Mouse (Mus musculus): Measurements from ENCODE around the gene Olfr1270.
"Not testable (repeated sequence)": the region's sequence is repeated elsewhere in the genome, so short reads cannot be mapped to it uniquely, and the experiment has no call there.

Olfr1270 gene

DNA sequence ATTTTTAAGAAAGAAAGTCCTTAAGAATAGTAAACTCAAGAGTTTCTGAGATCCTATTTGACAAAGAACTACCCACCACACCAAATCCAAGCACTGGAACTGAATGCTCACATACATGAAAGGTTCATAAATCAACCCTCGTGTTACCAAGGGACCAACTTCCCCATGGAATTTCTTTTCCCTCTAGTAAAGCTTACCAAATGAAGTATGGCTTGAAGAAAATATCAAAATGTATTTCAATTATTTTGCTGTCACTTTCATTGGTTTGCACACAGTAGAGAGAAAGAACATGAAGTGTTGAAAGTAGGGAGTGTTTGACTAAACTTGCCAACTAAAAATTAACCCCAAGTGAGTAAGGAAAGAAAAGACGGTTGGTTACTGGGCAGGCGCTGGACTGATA, at the start of gene Olfr1270:
Gene Olfr1270 (minus strand): TSS at position 101 of the 400 bp plus-strand sequence.
- no peak for DNase-seq (ENCODE audit: low spot score in 2 of 2)

DNA sequence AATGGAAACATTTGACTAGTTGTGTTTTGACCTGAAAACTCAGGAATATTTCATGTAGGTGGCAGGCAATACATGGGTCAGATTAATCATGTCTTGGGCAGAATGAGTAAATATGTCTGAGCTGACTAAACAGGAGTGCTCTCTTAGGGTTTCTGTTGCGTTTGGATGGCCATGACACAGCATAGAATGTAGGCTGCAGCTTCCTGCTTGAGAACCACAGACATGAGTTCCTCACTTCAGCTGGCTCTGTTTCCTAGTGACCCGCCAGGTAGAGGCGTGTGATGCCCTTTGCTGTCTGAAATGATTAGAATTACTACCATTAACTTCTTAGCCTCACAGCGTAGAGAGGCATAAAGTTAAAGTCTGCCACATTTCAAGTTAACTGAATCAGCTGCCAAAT, 46.7 kb upstream of the Olfr1270 start:
- not testable (repeated sequence) for DNase-seq (ENCODE audit: low spot score in 2 of 2)

DNA sequence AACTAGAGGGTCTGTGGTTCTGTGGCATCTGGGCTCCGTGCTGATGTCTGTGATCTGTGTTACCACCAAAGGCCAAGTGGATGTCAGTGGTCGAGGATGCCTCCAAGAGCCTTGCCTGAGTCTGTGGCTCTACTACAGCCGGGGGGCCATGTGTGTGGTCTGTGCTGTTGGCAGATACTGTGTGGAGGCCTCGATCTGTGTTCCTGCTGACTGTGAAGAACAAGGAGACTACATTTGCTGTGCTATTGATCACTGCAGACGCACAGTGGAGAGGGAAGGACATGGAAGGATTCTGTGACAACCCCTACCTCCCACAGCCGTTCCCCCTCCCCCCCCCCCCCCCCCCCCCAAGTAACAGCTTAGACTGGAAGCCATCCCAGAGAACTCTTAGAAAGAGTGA, 42.4 kb upstream of the Olfr1270 start:
- not testable (repeated sequence) for DNase-seq (ENCODE audit: low spot score in 2 of 2)

DNA sequence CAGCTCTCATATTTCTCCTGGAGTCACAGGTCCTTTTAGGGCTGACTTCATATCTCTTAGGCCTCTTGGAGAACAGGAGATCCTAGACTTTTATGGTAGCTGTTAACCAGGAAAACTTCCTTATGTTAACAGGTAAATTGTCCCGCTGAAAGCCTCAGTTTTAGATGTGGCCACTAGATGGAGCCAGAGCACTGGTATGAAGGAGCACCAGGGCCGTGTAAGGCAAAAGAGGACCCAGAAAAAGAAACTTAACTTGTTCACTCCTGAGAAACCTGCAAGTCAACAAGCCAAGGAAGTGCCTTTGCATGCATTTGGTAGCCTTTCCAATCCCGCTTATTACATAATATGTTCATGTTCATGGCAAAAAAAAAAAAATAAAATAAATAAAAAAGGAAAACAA, 41.9 kb upstream of the Olfr1270 start:
- not testable (repeated sequence) for DNase-seq (ENCODE audit: low spot score in 2 of 2)

DNA sequence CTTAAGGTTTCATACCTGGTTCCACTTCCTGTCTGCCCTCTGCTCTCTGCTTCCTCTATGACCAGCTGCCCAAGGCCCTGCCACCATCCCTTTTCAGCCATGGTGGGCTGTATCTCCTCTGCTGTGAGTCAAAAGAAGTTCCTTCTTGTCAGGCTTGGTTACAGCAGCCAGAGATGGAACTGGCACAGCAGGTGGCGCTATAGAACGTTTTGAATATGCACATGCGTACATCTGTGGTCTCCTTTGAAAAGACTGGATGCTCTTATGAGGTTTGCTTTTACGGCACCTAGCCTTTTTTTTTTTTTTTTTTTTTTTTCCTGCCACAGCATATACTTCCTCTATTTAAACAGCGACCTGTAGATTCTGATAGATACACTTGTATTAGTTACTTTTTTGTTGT, 34.2 kb upstream of the Olfr1270 start:
- DNase-seq (ENCODE audit: low spot score in 2 of 2): not testable (repeated sequence)

DNA sequence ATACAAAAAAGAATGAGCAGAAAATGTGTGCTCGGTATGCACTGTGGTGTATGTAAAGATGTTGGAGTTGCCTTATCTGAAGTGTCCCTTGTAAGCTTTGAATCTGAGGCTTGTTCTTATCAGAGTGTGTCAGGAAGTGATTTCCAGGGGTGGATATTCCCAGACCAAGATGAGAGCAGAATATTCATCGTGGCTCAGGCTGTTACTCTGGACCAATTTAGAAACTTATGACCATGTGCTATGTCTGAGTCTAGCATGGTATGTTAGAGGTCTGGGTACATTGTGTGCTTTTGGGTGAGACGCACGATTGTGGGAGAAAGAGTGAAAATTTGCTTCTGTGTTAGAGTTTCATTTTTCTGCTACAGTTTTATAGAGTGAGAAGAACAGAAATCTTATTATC, 33.2 kb upstream of the Olfr1270 start:
- not testable (repeated sequence) for DNase-seq (ENCODE audit: low spot score in 2 of 2)

DNA sequence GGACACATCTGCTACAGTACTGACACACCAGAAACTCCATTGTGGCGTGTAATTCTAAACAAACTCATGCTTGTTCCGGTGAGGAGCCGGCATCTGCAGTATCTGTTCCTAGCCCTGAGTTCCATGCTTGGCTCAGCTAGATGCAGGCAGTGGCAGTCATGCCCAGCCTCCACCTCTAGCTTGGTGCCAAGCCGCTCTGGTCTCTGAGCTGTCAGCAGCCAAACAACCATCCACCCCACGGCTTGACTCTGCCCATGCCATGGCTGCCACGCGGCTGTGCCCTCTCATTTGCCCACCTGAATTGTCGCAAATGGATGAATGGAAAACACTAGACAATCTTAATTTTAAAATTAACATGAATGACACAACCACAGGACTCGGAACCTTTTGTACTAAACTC, 1.0 kb upstream of the Olfr1270 start:
- no peak for DNase-seq (ENCODE audit: low spot score in 2 of 2)

DNA sequence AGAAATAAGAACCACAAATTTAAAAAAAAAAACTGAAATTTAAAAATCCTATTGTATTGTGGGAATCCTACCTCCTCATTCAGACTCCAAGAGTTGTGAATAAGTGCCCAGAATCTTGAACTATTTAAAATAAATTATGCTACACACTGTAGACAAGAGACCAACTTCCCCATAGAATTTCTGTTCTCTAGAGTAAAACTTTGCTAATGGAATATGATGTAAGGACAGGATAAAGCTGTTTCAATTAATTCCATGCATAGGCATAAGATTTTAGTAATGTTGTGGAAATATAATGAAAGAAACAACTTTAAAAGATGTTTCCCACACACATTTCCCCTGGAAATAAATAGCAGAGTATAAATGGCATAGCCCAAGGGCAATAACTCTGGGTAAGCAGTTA, 10.7 kb downstream of the Olfr1270 start, which contains the start of gene Olfr32:
Gene Olfr32 (minus strand): TSS at position 101 of the 400 bp plus-strand sequence.
- no peak for DNase-seq (ENCODE audit: low spot score in 2 of 2)

DNA sequence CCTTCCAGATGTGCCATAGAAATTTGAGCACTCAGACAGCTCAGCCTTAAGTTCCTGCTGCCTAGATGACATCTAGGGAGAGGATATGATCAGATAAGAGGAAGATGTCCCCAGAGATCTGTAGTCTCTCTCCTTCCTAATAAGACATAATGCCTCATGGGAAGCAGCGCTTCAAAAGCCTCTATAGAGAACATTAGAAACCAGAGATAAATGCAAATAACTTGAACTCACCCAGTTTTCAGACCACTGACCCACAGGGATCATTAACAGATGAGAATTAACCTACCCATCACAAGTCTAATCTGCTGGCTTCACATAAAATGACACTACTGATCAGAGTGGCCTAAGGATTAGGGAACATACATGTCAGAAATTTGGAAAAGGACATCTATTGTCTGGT, 31.6 kb downstream of the Olfr1270 start, which contains the start of gene Olfr1269:
Gene Olfr1269 (minus strand): TSS at position 101 of the 400 bp plus-strand sequence.
- no peak for DNase-seq (ENCODE audit: low spot score in 2 of 2)

Measured in urinary bladder, adult 18-20 months (tissue).